Mouse (Mus musculus) limb, embryonic 10.5 days (tissue): Measurements from ENCODE around the gene Gse1. TPM values are rescaled to one million over a fixed set of nuclear protein-coding genes. Genes with fewer than 3 reads are reported as not detected.

ENCODE experiments used
- DNase-seq: peaks from one replicate; pipeline ENCODE4 v3.0.0-alpha.2; 2017; ENCODE audit warnings: low spot score
- H3K27ac ChIP-seq: fragments of 300-500 bp; sonication (generic); 2 replicates; pipeline ENCODE4 v1.5.1; 2016; ENCODE audit warnings: mild to moderate bottlenecking
- H3K27me3 ChIP-seq: fragments of 300-500 bp; sonication (generic); 2 replicates; pipeline ENCODE4 v1.6.1; 2016; ENCODE audit warnings: low read depth, mild to moderate bottlenecking; ENCODE audit not compliant: poor library complexity, severe bottlenecking
- H3K36me3 ChIP-seq: fragments of 300-500 bp; sonication (generic); 2 replicates; pipeline ENCODE4 v1.6.1; 2016; ENCODE audit warnings: mild to moderate bottlenecking, moderate library complexity
- H3K4me1 ChIP-seq: fragments of 300-500 bp; sonication (generic); 2 replicates; pipeline ENCODE4 v1.6.1; 2016
- H3K4me3 ChIP-seq: fragments of 300-500 bp; sonication (generic); 2 replicates; pipeline ENCODE4 v1.5.1; 2016; ENCODE audit warnings: mild to moderate bottlenecking, moderate library complexity
- H3K9me3 ChIP-seq: fragments of 300-500 bp; sonication (generic); replicated peaks from 2 replicates; pipeline ENCODE4 v1.6.1; 2016; ENCODE audit warnings: mild to moderate bottlenecking
- WGBS: fragments of 180-500 bp; shearing (Covaris S2); methylation state at CpG from one replicate; pipeline ENCODE4 v1.1.7; 2016; 5-methylcytosine and 5-hydroxymethylcytosine counted together
- polyA plus RNA-seq: library from polyadenylated mRNA; unstranded; fragments of >200 nt; fragmentation: Nextera tagmentation; extraction: Ambion mirVana; gene quantifications from 2 replicates; pipeline ENCODE4 v1.2.1, GENCODE M21; 2016

Gse1 gene
- polyA plus RNA-seq: 6.7 and 8.1 TPM in 2 replicates

GRCm38 (mm10) chr8:120227891-120228591 is at the start of gene Gse1:
Gene Gse1 (plus strand): TSS chr8:120228456.
- Histone ChIP-seq H3K4me3 (peak within 1 kb of the TSS; percentile 76), H3K9me3 (no peaks in the 10 kb centered on the region), H3K27me3 (peaks cover 25% of the 10 kb centered on the region), H3K27ac (peak within 1 kb of the TSS; percentile 88), H3K4me1 (peaks cover 92% of the 10 kb centered on the region), H3K36me3 (no peaks in the 10 kb centered on the region)
- DNase-seq: peak; percentile 89
- 3% methylated on average over 44 of the region's 52 CpGs for WGBS

GRCm38 (mm10) chr8:120179027-120179431 is 49.2 kb upstream of the Gse1 start:
- H3K4me1 ChIP-seq: peaks cover 58% of the 10 kb centered on the region
- WGBS: under 1% methylated on average over 10 of the region's 10 CpGs
- H3K36me3 ChIP-seq: no peaks in the 10 kb centered on the region
- DNase-seq: peak; percentile 99
- peak overlapping the region; percentile 50; the same call in 1 of the 2 replicates for H3K27ac ChIP-seq
- H3K27me3 ChIP-seq: peaks cover 47% of the 10 kb centered on the region
- no peaks in the 10 kb centered on the region for H3K9me3 ChIP-seq
- H3K4me3 ChIP-seq: peak overlapping the region; percentile 29

GRCm38 (mm10) chr8:120180445-120180970 is 47.7 kb upstream of the Gse1 start:
- H3K4me1 ChIP-seq: peaks cover 69% of the 10 kb centered on the region
- peaks cover 32% of the 10 kb centered on the region for H3K27me3 ChIP-seq
- H3K36me3 ChIP-seq: no peaks in the 10 kb centered on the region
- WGBS: 50% methylated on average over 7 of the region's 7 CpGs
- DNase-seq: no peak
- H3K27ac ChIP-seq: peak overlapping the region; percentile 32
- H3K9me3 ChIP-seq: no peaks in the 10 kb centered on the region
- H3K4me3 ChIP-seq: no peak overlapping the region

GRCm38 (mm10) chr8:120181274-120181673 is 47.0 kb upstream of the Gse1 start:
- Histone ChIP-seq H3K36me3 (no peaks in the 10 kb centered on the region), H3K27ac (peak overlapping the region; percentile 32; the same call in 1 of the 2 replicates), H3K27me3 (peaks cover 24% of the 10 kb centered on the region), H3K4me3 (no peak overlapping the region), H3K4me1 (peaks cover 72% of the 10 kb centered on the region), H3K9me3 (no peaks in the 10 kb centered on the region)
- no peak for DNase-seq
- WGBS: 89% methylated on average over 5 of the region's 5 CpGs

GRCm38 (mm10) chr8:120181861-120182414 is 46.3 kb upstream of the Gse1 start:
- Histone ChIP-seq H3K27me3 (peaks cover 19% of the 10 kb centered on the region), H3K4me1 (peaks cover 72% of the 10 kb centered on the region), H3K4me3 (no peak overlapping the region), H3K27ac (0 out of 2 replicates have a peak overlapping the region, but pooled peaks have one; percentile 21), H3K36me3 (no peaks in the 10 kb centered on the region), H3K9me3 (no peaks in the 10 kb centered on the region)
- 79% methylated on average over 4 of the region's 4 CpGs for WGBS
- DNase-seq: no peak

- Histone ChIP-seq H3K9me3 (no peaks in the 10 kb centered on the region), H3K4me1 (peaks cover 61% of the 10 kb centered on the region), H3K4me3 (0 out of 2 replicates have a peak overlapping the region, but pooled peaks have one; percentile 26), H3K27me3 (peaks cover 8% of the 10 kb centered on the region), H3K36me3 (no peaks in the 10 kb centered on the region), H3K27ac (peak overlapping the region; percentile 84)
- WGBS: 23% methylated on average over 9 of the region's 9 CpGs
- no peak for DNase-seq
These were observed 43.9 kb upstream of the Gse1 start for GRCm38 (mm10) chr8:120184366-120184765.

- H3K4me1 ChIP-seq: peaks cover 61% of the 10 kb centered on the region
- peak overlapping the region; percentile 26 for H3K4me3 ChIP-seq
- H3K27me3 ChIP-seq: peaks cover 8% of the 10 kb centered on the region
- no peaks in the 10 kb centered on the region for H3K9me3 ChIP-seq
- peak; percentile 69 for DNase-seq
- H3K36me3 ChIP-seq: no peaks in the 10 kb centered on the region
- WGBS: 38% methylated on average over 16 of the region's 17 CpGs
- H3K27ac ChIP-seq: peak overlapping the region; percentile 84
These were observed 43.1 kb upstream of the Gse1 start for GRCm38 (mm10) chr8:120184850-120185792.

- H3K27ac ChIP-seq: peak overlapping the region; percentile 84
These were observed 41.8 kb upstream of the Gse1 start for GRCm38 (mm10) chr8:120186454-120186853.

GRCm38 (mm10) chr8:120188510-120188909 is 39.7 kb upstream of the Gse1 start:
- peak overlapping the region; percentile 48 for H3K27ac ChIP-seq
- H3K36me3 ChIP-seq: no peaks in the 10 kb centered on the region
- 86% methylated on average over 6 of the region's 6 CpGs for WGBS

More at GRCm38 (mm10) chr8:120186454-120186853, 41.8 kb upstream of the Gse1 start:
- Histone ChIP-seq H3K4me3 (no peak overlapping the region), H3K27me3 (peaks cover 3% of the 10 kb centered on the region; the same call in 1 of the 2 replicates), H3K4me1 (peaks cover 66% of the 10 kb centered on the region), H3K36me3 (no peaks in the 10 kb centered on the region), H3K9me3 (no peaks in the 10 kb centered on the region)
- WGBS: 60% methylated on average over 8 of the region's 8 CpGs
- DNase-seq: no peak

GRCm38 (mm10) chr8:120189440-120189839 is 38.8 kb upstream of the Gse1 start:
- peak overlapping the region; percentile 87 for H3K27ac ChIP-seq
- H3K27me3 ChIP-seq: no peaks in the 10 kb centered on the region
- no peaks in the 10 kb centered on the region for H3K36me3 ChIP-seq
- DNase-seq: no peak
- 83% methylated on average over 6 of the region's 6 CpGs for WGBS
- 0 out of 2 replicates have a peak, but pooled peaks cover 2% of the 10 kb centered on the region for H3K9me3 ChIP-seq
- peaks cover 65% of the 10 kb centered on the region for H3K4me1 ChIP-seq
- H3K4me3 ChIP-seq: no peak overlapping the region

More at GRCm38 (mm10) chr8:120188510-120188909, 39.7 kb upstream of the Gse1 start:
- DNase-seq: no peak
- Histone ChIP-seq H3K9me3 (0 out of 2 replicates have a peak, but pooled peaks cover 2% of the 10 kb centered on the region), H3K4me1 (peaks cover 73% of the 10 kb centered on the region), H3K27me3 (no peaks in the 10 kb centered on the region; the same call in 1 of the 2 replicates), H3K4me3 (no peak overlapping the region)

- DNase-seq: no peak
- Histone ChIP-seq H3K4me3 (no peak overlapping the region), H3K9me3 (0 out of 2 replicates have a peak, but pooled peaks cover 2% of the 10 kb centered on the region), H3K27me3 (no peaks in the 10 kb centered on the region), H3K36me3 (no peaks in the 10 kb centered on the region), H3K27ac (peak overlapping the region; percentile 87), H3K4me1 (peaks cover 57% of the 10 kb centered on the region)
- 81% methylated on average over 17 of the region's 17 CpGs for WGBS
These were observed 38.0 kb upstream of the Gse1 start for GRCm38 (mm10) chr8:120190107-120190809.
